Mouse (Mus musculus) small intestine, adult 2 months (tissue): ENCODE results near the gene Gm36210.

ENCODE experiments used
- CTCF ChIP-seq: fragments of 200-500 bp; IDR thresholded peaks from 2 replicates; pipeline ENCODE4 v1.5.1; 2012; ENCODE audit warnings: low read depth, mild to moderate bottlenecking, control low read depth, inconsistent platforms, low read length, moderate library complexity, mixed read lengths; ENCODE audit not compliant: insufficient replicate concordance, insufficient read length; ENCODE audit errors: extremely low read depth
- POLR2A ChIP-seq: fragments of 200-500 bp; IDR thresholded peaks from 2 replicates; pipeline ENCODE4 v1.6.1; 2012; ENCODE audit warnings: low read depth, mild to moderate bottlenecking, control low read depth, inconsistent platforms, low read length, moderate library complexity

GRCm38 (mm10) chr7:4849372-4849771, 56.9 kb downstream of the Gm36210 start:
- TF ChIP-seq CTCF (no peak), POLR2A (no peak)
